Mouse (Mus musculus) cerebellum, postnatal 14 days (tissue): ENCODE measurements at regions not wholly inside any gene's neighbourhood (a gene's known extent, or its start where the extent isn't known, plus 50 kb on each side); places are given as distances from the start of the nearest gene placed in this dataset.

Experiments used
- DNase-seq, 2 experiments: peaks; one replicate each; pipeline ENCODE4 v3.0.0; 2021; ENCODE audit warnings: mixed read lengths in 2 of 2

GRCm38 (mm10) chr19:15466713-15467112 lies 480.4 kb downstream of the Psat1 start:
- DNase-seq, result no peak

GRCm38 (mm10) chr19:15465063-15465760 lies 481.9 kb downstream of the Psat1 start:
- DNase-seq, result no peak

GRCm38 (mm10) chr19:15457793-15458192 lies 489.3 kb downstream of the Psat1 start:
- no peak for DNase-seq

- DNase-seq, result no peak
These were observed 490.0 kb downstream of the Psat1 start for GRCm38 (mm10) chr19:15456943-15457735.

GRCm38 (mm10) chr19:15448989-15449388 lies 498.1 kb downstream of the Psat1 start:
- no peak for DNase-seq

- DNase-seq, result no peak
These were observed 515.3 kb downstream of the Psat1 start for GRCm38 (mm10) chr19:15431798-15432197.

- no peak for DNase-seq
These were observed 525.8 kb downstream of the Psat1 start for GRCm38 (mm10) chr19:15421311-15421710.

GRCm38 (mm10) chr19:15398624-15399023 lies 548.5 kb downstream of the Psat1 start:
- peak in 1 of 2 experiments; percentile 4 for DNase-seq

- DNase-seq, result no peak
These were observed 575.5 kb downstream of the Psat1 start for GRCm38 (mm10) chr19:15371682-15372081.

- no peak for DNase-seq
These were observed 580.2 kb downstream of the Psat1 start for GRCm38 (mm10) chr19:15366951-15367350.

GRCm38 (mm10) chr19:15357181-15357580 lies 590.0 kb downstream of the Psat1 start:
- DNase-seq, result no peak

- DNase-seq, result no peak
These were observed 598.8 kb downstream of the Psat1 start for GRCm38 (mm10) chr19:15348356-15348755.

- no peak for DNase-seq
These were observed 604.9 kb downstream of the Psat1 start for GRCm38 (mm10) chr19:15342229-15342628.

GRCm38 (mm10) chr19:15340305-15340983 lies 606.7 kb downstream of the Psat1 start:
- no peak for DNase-seq

- no peak for DNase-seq
These were observed 607.2 kb downstream of the Psat1 start for GRCm38 (mm10) chr19:15339979-15340304.

- peak; percentile 63 to 76 for DNase-seq
These were observed 617.0 kb downstream of the Psat1 start for GRCm38 (mm10) chr19:15330155-15330554.

GRCm38 (mm10) chr19:15299474-15299873 lies 647.7 kb downstream of the Psat1 start:
- peak; percentile 38 to 43 for DNase-seq

- DNase-seq, result no peak
These were observed 662.1 kb downstream of the Psat1 start for GRCm38 (mm10) chr19:15285016-15285415.

- no peak for DNase-seq
These were observed 644.9 kb upstream of the Tle4 start for GRCm38 (mm10) chr19:15242781-15243180.

- no peak for DNase-seq
These were observed 632.5 kb upstream of the Tle4 start for GRCm38 (mm10) chr19:15230129-15230927.

- no peak for DNase-seq
These were observed 619.5 kb upstream of the Tle4 start for GRCm38 (mm10) chr19:15217387-15217786.

GRCm38 (mm10) chr19:15214651-15215050 lies 616.8 kb upstream of the Tle4 start:
- peak; percentile 55 to 67 for DNase-seq

GRCm38 (mm10) chr19:15212881-15213280 lies 615.0 kb upstream of the Tle4 start:
- no peak for DNase-seq
